Mouse (Mus musculus) midbrain, embryonic 15.5 days (tissue): ENCODE data around the gene Zdhhc16. TPM values are rescaled to one million over a fixed set of nuclear protein-coding genes. Genes with fewer than 3 reads are reported as not detected.

Source experiments
- ATAC-seq: fragments of 200-750 bp; cut with Nextera tagmentation; replicated peaks from 2 replicates; pipeline ENCODE4 v1.8.0; 2017; ENCODE audit warnings: moderate TSS enrichment
- H3K27ac ChIP-seq: fragments of 300-500 bp; sonication (generic); 2 replicates; pipeline ENCODE4 v1.5.1; 2015; ENCODE audit warnings: mild to moderate bottlenecking, inconsistent platforms
- H3K27me3 ChIP-seq: fragments of 300-500 bp; sonication (generic); replicated peaks from 2 replicates; pipeline ENCODE4 v1.6.1; 2015; ENCODE audit warnings: inconsistent platforms
- H3K36me3 ChIP-seq: fragments of 300-500 bp; sonication (generic); replicated peaks from 2 replicates; pipeline ENCODE4 v1.6.1; 2015; ENCODE audit warnings: inconsistent platforms
- H3K4me1 ChIP-seq: fragments of 300-500 bp; sonication (generic); 2 replicates; pipeline ENCODE4 v1.6.1; 2015; ENCODE audit warnings: inconsistent platforms
- H3K4me2 ChIP-seq: fragments of 300-500 bp; sonication (generic); 2 replicates; pipeline ENCODE4 v1.6.1; 2015; ENCODE audit warnings: inconsistent platforms, mild to moderate bottlenecking, moderate library complexity
- H3K4me3 ChIP-seq: fragments of 300-500 bp; sonication (generic); 2 replicates; pipeline ENCODE4 v1.5.1; 2015; ENCODE audit warnings: mild to moderate bottlenecking, inconsistent platforms
- H3K9ac ChIP-seq: fragments of 300-500 bp; sonication (generic); 2 replicates; pipeline ENCODE4 v1.6.1; 2015; ENCODE audit warnings: mild to moderate bottlenecking, inconsistent platforms
- H3K9me3 ChIP-seq: fragments of 300-500 bp; sonication (generic); 2 replicates; pipeline ENCODE4 v1.6.1; 2016; ENCODE audit warnings: inconsistent platforms
- whole genome bisulfite sequencing: fragments of 180-500 bp; shearing (Covaris S2); methylation state at CpG from one replicate; pipeline ENCODE4 v1.1.7; 2015; ENCODE audit warnings: mixed read lengths; 5-methylcytosine and 5-hydroxymethylcytosine counted together
- polyA plus RNA-seq: library from polyadenylated mRNA; unstranded; fragments of >200 nt; fragmentation: Nextera tagmentation; extraction: Ambion mirVana; gene quantifications from 2 replicates; pipeline ENCODE4 v1.2.1, GENCODE M21; 2015

The Zdhhc16 gene
- polyA plus RNA-seq, 1 experiment from 2014 or later = 88.0 TPM

GRCm38 (mm10) chr19:41981595-41981927 lies 48.3 kb downstream of the Zdhhc16 start, which contains the start of gene Ubtd1:
Ubtd1 (plus strand) TSS chr19:41981763.
- Histone ChIP-seq H3K4me1 (peaks cover 19% of the 10 kb centered on the region), H3K36me3 (no peaks in the 10 kb centered on the region), H3K4me2 (peak within 1 kb of the TSS; percentile 99), H3K9ac (peak within 1 kb of the TSS; percentile 66), H3K27ac (peak within 1 kb of the TSS; percentile 85), H3K4me3 (peak within 1 kb of the TSS; percentile 69), H3K27me3 (peaks cover 12% of the 10 kb centered on the region), H3K9me3 (no peaks in the 10 kb centered on the region)
- ATAC-seq = no peak
- 0% methylated on average over 26 of the region's 33 CpGs for WGBS

GRCm38 (mm10) chr19:41981931-41982790 lies 48.9 kb downstream of the Zdhhc16 start:
- peak; percentile 0; the same call in 1 of the 2 replicates for ATAC-seq

GRCm38 (mm10) chr19:41982791-41983150 lies 49.5 kb downstream of the Zdhhc16 start:
- H3K9me3 ChIP-seq = no peaks in the 10 kb centered on the region
- 4% methylated on average over 4 of the region's 4 CpGs for WGBS
- ATAC-seq = no peak
- no peaks in the 10 kb centered on the region for H3K36me3 ChIP-seq
- H3K4me1 ChIP-seq = peaks cover 19% of the 10 kb centered on the region
- H3K27me3 ChIP-seq = peaks cover 12% of the 10 kb centered on the region
- peak overlapping the region; percentile 66; the same call in 1 of the 2 replicates for H3K9ac ChIP-seq
- peak overlapping the region; percentile 69 for H3K4me3 ChIP-seq
- H3K4me2 ChIP-seq = peak overlapping the region; percentile 99
- no peak overlapping the region; the same call in 1 of the 2 replicates for H3K27ac ChIP-seq

More at GRCm38 (mm10) chr19:41981931-41982790, 48.9 kb downstream of the Zdhhc16 start:
- Histone ChIP-seq H3K36me3 (no peaks in the 10 kb centered on the region), H3K4me1 (peaks cover 19% of the 10 kb centered on the region), H3K27ac (peak overlapping the region; percentile 85), H3K4me2 (peak overlapping the region; percentile 99), H3K4me3 (peak overlapping the region; percentile 69), H3K9me3 (no peaks in the 10 kb centered on the region), H3K27me3 (peaks cover 12% of the 10 kb centered on the region), H3K9ac (peak overlapping the region; percentile 66)
- under 1% methylated on average over 74 of the region's 74 CpGs for WGBS

GRCm38 (mm10) chr19:41985994-41986393 lies 52.7 kb downstream of the Zdhhc16 start:
- ATAC-seq = no peak
- Histone ChIP-seq H3K36me3 (no peaks in the 10 kb centered on the region), H3K4me3 (no peak overlapping the region), H3K4me1 (peaks cover 8% of the 10 kb centered on the region), H3K27ac (no peak overlapping the region), H3K9me3 (no peaks in the 10 kb centered on the region), H3K4me2 (no peak overlapping the region), H3K9ac (no peak overlapping the region), H3K27me3 (peaks cover 12% of the 10 kb centered on the region)
- 89% methylated on average over 5 of the region's 5 CpGs for WGBS

DNA sequence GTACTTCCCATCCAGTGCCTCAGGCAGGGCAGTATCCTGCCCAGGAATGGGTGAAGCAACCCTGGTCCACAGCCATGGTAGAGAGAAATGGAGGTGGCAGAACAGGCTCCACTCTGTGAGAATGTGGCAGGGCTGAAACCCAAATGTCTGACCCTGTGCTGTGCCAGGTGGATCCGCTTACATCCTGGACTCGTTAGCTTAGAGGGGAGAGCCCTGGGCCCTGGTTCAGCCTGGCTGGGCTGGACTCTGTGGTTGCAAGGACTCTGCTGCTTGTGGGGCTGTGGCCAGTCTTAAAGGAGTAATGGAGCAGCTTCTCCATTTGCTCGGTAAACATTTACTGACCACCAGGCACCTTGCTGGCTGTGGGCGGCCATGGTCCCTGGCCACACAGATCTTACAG lies 53.9 kb downstream of the Zdhhc16 start:
- Histone ChIP-seq H3K36me3 (no peaks in the 10 kb centered on the region), H3K4me3 (no peak overlapping the region), H3K9ac (no peak overlapping the region), H3K9me3 (no peaks in the 10 kb centered on the region), H3K4me2 (no peak overlapping the region), H3K27ac (no peak overlapping the region), H3K4me1 (peaks cover 8% of the 10 kb centered on the region), H3K27me3 (peaks cover 12% of the 10 kb centered on the region)
- no peak for ATAC-seq
- WGBS = 92% methylated on average over 4 of the region's 4 CpGs

- no peak for ATAC-seq
- Histone ChIP-seq H3K4me3 (no peak overlapping the region), H3K36me3 (no peaks in the 10 kb centered on the region), H3K4me1 (no peaks in the 10 kb centered on the region), H3K9me3 (no peaks in the 10 kb centered on the region), H3K9ac (no peak overlapping the region), H3K4me2 (no peak overlapping the region), H3K27ac (no peak overlapping the region), H3K27me3 (no peaks in the 10 kb centered on the region)
- WGBS = 87% methylated on average over 6 of the region's 6 CpGs
Observed at GRCm38 (mm10) chr19:41989810-41990209, 56.5 kb downstream of the Zdhhc16 start.

DNA sequence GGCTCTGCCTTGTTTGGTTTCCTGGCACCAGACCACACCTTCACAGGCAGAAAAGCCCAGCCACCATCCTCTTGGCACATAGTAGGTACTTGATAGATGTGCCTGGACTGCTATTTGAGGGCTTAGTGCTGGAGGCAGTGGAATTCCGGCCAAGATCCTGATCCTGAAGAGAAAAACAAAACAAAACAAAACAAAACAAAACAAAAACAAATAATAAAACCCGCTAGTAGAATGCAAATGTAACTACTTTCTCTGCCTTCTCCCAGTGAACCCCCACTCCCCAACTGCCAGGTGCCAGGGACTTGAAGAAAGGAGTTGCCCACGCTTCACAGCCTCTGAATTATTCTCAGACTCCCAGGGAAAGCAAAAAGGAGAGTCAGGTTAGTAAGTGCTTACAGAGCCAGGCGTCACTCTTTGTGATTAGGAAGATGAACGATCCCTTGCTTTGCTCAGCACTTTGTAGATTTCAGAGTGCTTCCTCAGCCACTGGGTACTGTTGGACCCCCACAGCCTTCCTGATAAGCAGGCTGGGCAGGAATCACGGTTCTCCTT lies 58.7 kb downstream of the Zdhhc16 start:
- H3K4me2 ChIP-seq = no peak overlapping the region
- H3K27ac ChIP-seq = no peak overlapping the region
- no peak for ATAC-seq
- no peaks in the 10 kb centered on the region for H3K4me1 ChIP-seq
- H3K4me3 ChIP-seq = no peak overlapping the region
- H3K36me3 ChIP-seq = no peaks in the 10 kb centered on the region
- no peaks in the 10 kb centered on the region for H3K27me3 ChIP-seq
- H3K9me3 ChIP-seq = no peaks in the 10 kb centered on the region
- 26% methylated on average over 6 of the region's 6 CpGs for WGBS
- no peak overlapping the region for H3K9ac ChIP-seq

DNA sequence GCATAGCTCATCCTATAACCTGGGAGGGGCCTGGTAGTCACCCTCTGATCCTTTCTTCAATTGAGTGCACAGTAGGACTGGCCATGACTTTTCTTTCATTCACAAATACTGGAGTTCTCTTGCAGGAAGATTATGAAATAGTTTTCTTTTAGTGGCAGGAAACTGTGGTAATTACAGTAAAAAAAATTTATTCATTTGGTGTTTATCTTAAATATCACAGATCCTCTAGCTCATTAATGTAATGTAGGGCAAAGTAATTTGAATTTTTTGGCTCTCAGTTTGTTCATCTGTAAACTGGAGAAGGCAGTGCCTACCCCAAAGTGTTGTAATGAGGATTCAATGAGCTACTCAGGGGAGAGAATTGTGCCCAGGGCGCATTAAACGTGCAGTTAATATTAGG lies 59.7 kb downstream of the Zdhhc16 start:
- WGBS = 87% methylated on average over 2 of the region's 2 CpGs
- H3K4me1 ChIP-seq = no peaks in the 10 kb centered on the region
- no peaks in the 10 kb centered on the region for H3K9me3 ChIP-seq
- H3K27me3 ChIP-seq = no peaks in the 10 kb centered on the region
- H3K36me3 ChIP-seq = no peaks in the 10 kb centered on the region
- H3K4me2 ChIP-seq = no peak overlapping the region
- H3K4me3 ChIP-seq = no peak overlapping the region
- ATAC-seq = no peak
- H3K9ac ChIP-seq = no peak overlapping the region
- no peak overlapping the region for H3K27ac ChIP-seq

GRCm38 (mm10) chr19:41993484-41993883 lies 60.2 kb downstream of the Zdhhc16 start:
- no peak for ATAC-seq
- no peak overlapping the region for H3K27ac ChIP-seq
- WGBS = 84% methylated on average over 6 of the region's 6 CpGs

More at GRCm38 (mm10) chr19:41993484-41993883, 60.2 kb downstream of the Zdhhc16 start:
- no peak overlapping the region for H3K9ac ChIP-seq
- H3K36me3 ChIP-seq = no peaks in the 10 kb centered on the region
- no peak overlapping the region for H3K4me2 ChIP-seq
- H3K4me3 ChIP-seq = no peak overlapping the region
- H3K9me3 ChIP-seq = no peaks in the 10 kb centered on the region
- H3K4me1 ChIP-seq = no peaks in the 10 kb centered on the region
- H3K27me3 ChIP-seq = no peaks in the 10 kb centered on the region

Other genes starting within 250 kb of the Zdhhc16 start
- 23.9 and 26.7 TPM in 2 replicates for gene Slit1, start 189.8 kb upstream of the Zdhhc16 start, polyA plus RNA-seq
- gene Arhgap19, start 131.4 kb upstream of the Zdhhc16 start, polyA plus RNA-seq = 5.2 and 6.2 TPM in 2 replicates
- gene Frat1, start 103.5 kb upstream of the Zdhhc16 start, polyA plus RNA-seq = 30.1 and 30.9 TPM in 2 replicates
- gene Frat2, start 85.3 kb upstream of the Zdhhc16 start, polyA plus RNA-seq = 9.5 and 9.7 TPM in 2 replicates
- gene Rrp12, start 37.3 kb upstream of the Zdhhc16 start, polyA plus RNA-seq = 16.7 and 18.5 TPM in 2 replicates
- gene Pgam1, start 21.6 kb upstream of the Zdhhc16 start, polyA plus RNA-seq = 484 and 515 TPM in 2 replicates
- gene Exosc1, start 57 bp upstream of the Zdhhc16 start, polyA plus RNA-seq = 53.1 and 61.1 TPM in 2 replicates
- gene Mms19, start 47.7 kb downstream of the Zdhhc16 start, polyA plus RNA-seq = 34.9 and 37.5 TPM in 2 replicates
- 10.0 and 13.6 TPM in 2 replicates for gene Ubtd1, start 48.3 kb downstream of the Zdhhc16 start, polyA plus RNA-seq
- gene Ankrd2, start 102.5 kb downstream of the Zdhhc16 start, polyA plus RNA-seq = 0.56 and 0.83 TPM in 2 replicates
- 1.1 and 1.3 TPM in 2 replicates for gene Hoga1, start 112.1 kb downstream of the Zdhhc16 start, polyA plus RNA-seq
- gene 4933411K16Rik, start 118.8 kb downstream of the Zdhhc16 start, polyA plus RNA-seq = not detected in 2 replicates
- 154 and 162 TPM in 2 replicates for gene Morn4, start 152.9 kb downstream of the Zdhhc16 start, polyA plus RNA-seq
- gene Pi4k2a, start 157.0 kb downstream of the Zdhhc16 start, polyA plus RNA-seq = 30.1 and 30.6 TPM in 2 replicates
- 6.3 and 7.3 TPM in 2 replicates for gene Avpi1, start 195.6 kb downstream of the Zdhhc16 start, polyA plus RNA-seq
- gene Marveld1, start 213.9 kb downstream of the Zdhhc16 start, polyA plus RNA-seq = 2.9 and 4.6 TPM in 2 replicates
- gene Zfyve27, start 230.5 kb downstream of the Zdhhc16 start, polyA plus RNA-seq = 70.3 and 74.2 TPM in 2 replicates